Mouse (Mus musculus) midbrain, embryonic 14.5 days (tissue): ENCODE measurements around the gene Reep3. TPM values are rescaled to one million over a fixed set of nuclear protein-coding genes. Genes with fewer than 3 reads are reported as not detected.
"Not testable (repeated sequence)": the region's sequence is repeated elsewhere in the genome, so short reads cannot be mapped to it uniquely, and the experiment has no call there.

Experiments used
- ATAC-seq: fragments of 200-750 bp; cut with Nextera tagmentation; 2 replicates; pipeline ENCODE4 v1.8.0; 2017; ENCODE audit warnings: moderate number of reproducible peaks, moderate library complexity; ENCODE audit not compliant: low FRiP score, low TSS enrichment
- DNase-seq: peaks from one replicate; pipeline ENCODE4 v3.0.0-alpha.2; 2015
- H3K27ac ChIP-seq: fragments of 300-500 bp; sonication (generic); replicated peaks from 2 replicates; pipeline ENCODE4 v1.5.1; 2014; ENCODE audit warnings: mild to moderate bottlenecking, low read depth, low read length, moderate library complexity
- H3K27me3 ChIP-seq: fragments of 300-500 bp; sonication (generic); 2 replicates; pipeline ENCODE4 v1.6.1; 2014; ENCODE audit warnings: low read length, control low read depth, mixed read lengths; ENCODE audit not compliant: control insufficient read depth, insufficient read depth
- H3K36me3 ChIP-seq: fragments of 300-500 bp; sonication (generic); 2 replicates; pipeline ENCODE4 v1.6.1; 2014; ENCODE audit warnings: low read length, control low read depth; ENCODE audit not compliant: control insufficient read depth, insufficient read depth
- H3K4me1 ChIP-seq: fragments of 300-500 bp; sonication (generic); 2 replicates; pipeline ENCODE4 v1.6.1; 2014; ENCODE audit warnings: mild to moderate bottlenecking, antibody characterized with exemption, low read length, control low read depth; ENCODE audit not compliant: control insufficient read depth, insufficient read depth
- H3K4me2 ChIP-seq: fragments of 300-500 bp; sonication (generic); 2 replicates; pipeline ENCODE4 v1.6.1; 2014; ENCODE audit warnings: mild to moderate bottlenecking, low read length, moderate library complexity
- H3K4me3 ChIP-seq: fragments of 300-500 bp; sonication (generic); replicated peaks from 2 replicates; pipeline ENCODE4 v1.5.1; 2014; ENCODE audit warnings: low read depth, low read length
- H3K9ac ChIP-seq: fragments of 300-500 bp; sonication (generic); replicated peaks from 2 replicates; pipeline ENCODE4 v1.6.1; 2014; ENCODE audit warnings: mild to moderate bottlenecking, low read length, moderate library complexity
- H3K9me3 ChIP-seq: fragments of 300-500 bp; sonication (generic); 2 replicates; pipeline ENCODE4 v1.6.1; 2016; ENCODE audit warnings: low read length, control low read depth, mixed read lengths; ENCODE audit not compliant: control insufficient read depth
- WGBS: fragments of 180-500 bp; shearing (Covaris S2); extraction: QIAGEN DNeasy Blood & Tissue Kit; methylation state at CpG from one replicate; pipeline ENCODE4 v1.1.7; 2014; 5-methylcytosine and 5-hydroxymethylcytosine counted together
- polyA plus RNA-seq: library from polyadenylated mRNA; unstranded; fragments of >200 nt; fragmentation: Nextera tagmentation; extraction: Ambion mirVana; gene quantifications from 2 replicates; pipeline ENCODE4 v1.2.1, GENCODE M21; 2014

Gene Reep3
- polyA plus RNA-seq, 1 experiment from 2014 or later = 35.5 TPM

- H3K4me2 ChIP-seq = peak overlapping the region; percentile 53
- H3K4me1 ChIP-seq = peaks cover 25% of the 10 kb centered on the region
- H3K36me3 ChIP-seq = no peaks in the 10 kb centered on the region
- H3K27me3 ChIP-seq = no peaks in the 10 kb centered on the region
- H3K9ac ChIP-seq = peak overlapping the region; percentile 42; the same call in 1 of the 2 replicates
- WGBS = 14% methylated on average over 30 of the region's 30 CpGs
- ATAC-seq = peak; percentile 35; the same call in 1 of the 2 replicates
- no peaks in the 10 kb centered on the region for H3K9me3 ChIP-seq
- H3K27ac ChIP-seq = peak overlapping the region; percentile 75
- peak; percentile 61 for DNase-seq
- H3K4me3 ChIP-seq = peak overlapping the region; percentile 25
These were observed 94.3 kb downstream of the Reep3 start for GRCm38 (mm10) chr10:67002207-67003008.

DNA sequence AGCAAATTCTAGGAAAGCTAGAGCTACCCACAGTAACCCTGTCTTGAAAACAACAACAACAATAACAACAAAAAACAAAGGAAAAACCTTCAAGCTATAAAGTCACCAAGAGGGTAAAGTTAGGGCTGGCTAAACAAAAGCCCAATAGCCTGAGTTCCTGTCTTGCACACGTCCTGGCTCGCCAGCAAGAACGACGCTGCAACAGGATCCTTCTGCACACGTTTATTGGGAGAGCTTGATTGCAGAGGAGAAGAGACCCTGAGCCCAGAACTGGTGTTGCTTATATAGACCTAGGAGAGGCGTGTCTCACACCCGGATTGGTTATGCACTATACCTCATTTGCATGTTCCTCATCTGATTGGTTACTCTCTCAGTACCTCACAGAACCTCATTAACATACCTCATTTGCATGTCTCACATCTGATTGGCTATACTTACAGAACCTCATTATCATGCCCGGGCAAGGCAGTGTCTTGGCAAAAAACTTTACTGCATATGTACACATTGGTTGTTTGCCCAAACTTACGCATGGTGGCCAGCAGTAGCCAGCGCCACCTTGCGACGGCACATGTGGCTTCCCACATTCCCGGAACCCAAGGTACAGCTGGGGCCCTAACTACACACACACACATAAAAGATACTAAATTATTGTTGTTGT, 95.7 kb downstream of the Reep3 start:
- not testable (repeated sequence) for H3K4me3 ChIP-seq, H3K27me3 ChIP-seq, H3K9ac ChIP-seq, H3K4me2 ChIP-seq, ATAC-seq, DNase-seq, H3K36me3 ChIP-seq, H3K9me3 ChIP-seq, H3K27ac ChIP-seq
- WGBS = 92% methylated on average over 13 of the region's 13 CpGs
- peaks cover 25% of the 10 kb centered on the region for H3K4me1 ChIP-seq

- ATAC-seq = no peak
- Histone ChIP-seq H3K4me2 (no peak overlapping the region), H3K36me3 (no peaks in the 10 kb centered on the region), H3K27me3 (no peaks in the 10 kb centered on the region), H3K4me1 (peaks cover 25% of the 10 kb centered on the region), H3K27ac (no peak overlapping the region), H3K9ac (no peak overlapping the region), H3K9me3 (no peaks in the 10 kb centered on the region), H3K4me3 (no peak overlapping the region)
- WGBS = 91% methylated on average over 5 of the region's 5 CpGs
- no peak for DNase-seq
These were observed 96.6 kb downstream of the Reep3 start for GRCm38 (mm10) chr10:67000136-67000535.

DNA sequence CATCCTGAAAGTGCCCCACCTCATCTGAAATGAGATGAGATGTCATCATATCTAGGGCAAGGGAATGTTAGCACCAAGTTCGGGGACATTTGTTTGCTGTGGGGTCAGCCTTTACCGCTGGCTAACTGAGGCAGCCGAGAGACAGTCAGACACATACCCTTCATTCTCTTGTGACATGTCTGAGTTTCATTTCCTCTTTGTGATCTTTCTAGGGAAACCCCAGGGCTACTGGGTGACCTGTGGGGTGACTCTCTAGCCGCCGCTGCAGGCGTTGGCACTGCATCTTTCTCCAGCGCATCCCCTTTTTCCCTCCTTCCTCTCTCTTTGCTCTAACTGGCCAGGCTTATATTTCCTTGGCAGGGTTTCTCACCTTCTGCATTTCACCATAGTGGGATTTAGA, 98.0 kb downstream of the Reep3 start:
- H3K27ac ChIP-seq = no peak overlapping the region
- no peak for ATAC-seq
- no peaks in the 10 kb centered on the region for H3K36me3 ChIP-seq

DNA sequence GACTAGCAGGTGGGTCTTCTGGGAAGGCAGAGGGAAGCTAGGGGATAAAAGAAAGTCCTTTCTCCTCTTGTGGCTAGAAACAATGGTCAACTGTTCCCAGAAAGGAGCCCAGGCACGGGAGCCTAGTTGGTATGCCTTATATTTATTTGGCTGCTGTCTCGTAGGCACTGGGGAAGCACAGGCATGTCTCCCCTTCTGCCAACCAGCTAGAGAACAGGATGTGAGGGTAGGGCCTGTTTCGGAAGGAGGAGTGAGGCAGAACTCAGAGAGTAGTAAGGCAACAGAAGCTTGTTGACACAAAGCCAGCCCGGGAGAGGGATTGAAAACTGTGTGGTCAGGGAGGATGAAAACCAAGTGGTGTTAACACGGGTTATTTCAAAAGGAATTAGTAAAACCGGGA, 101.6 kb downstream of the Reep3 start:
- DNase-seq = no peak
- 68% methylated on average over 6 of the region's 6 CpGs for WGBS

More for the DNA sequence above, 98.0 kb downstream of the Reep3 start:
- Histone ChIP-seq H3K9me3 (no peaks in the 10 kb centered on the region), H3K9ac (no peak overlapping the region), H3K4me3 (no peak overlapping the region), H3K27me3 (no peaks in the 10 kb centered on the region), H3K4me2 (no peak overlapping the region), H3K4me1 (peaks cover 17% of the 10 kb centered on the region)
- no peak for DNase-seq
- WGBS = 95% methylated on average over 7 of the region's 7 CpGs

DNA sequence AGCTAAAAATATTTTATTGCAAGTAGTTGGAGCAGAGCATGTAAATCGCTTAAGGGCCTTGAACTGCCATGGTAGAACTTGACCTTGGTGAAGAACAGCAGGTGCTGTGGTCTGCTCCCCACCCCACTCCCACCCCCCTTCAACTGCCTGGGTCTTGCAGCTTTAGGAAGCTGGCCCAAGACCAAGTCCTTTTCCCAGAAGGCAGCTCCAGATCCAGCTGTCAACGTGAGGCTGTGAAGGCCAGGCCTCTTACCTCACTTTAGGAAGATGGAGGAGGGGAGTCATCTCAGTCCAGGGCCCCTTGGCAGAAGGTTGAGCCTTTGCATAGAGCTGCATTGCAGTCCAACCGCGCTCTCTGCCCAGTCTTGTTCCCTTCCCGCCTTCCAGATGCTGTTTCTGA, 102.3 kb downstream of the Reep3 start:
- ATAC-seq (no peak), DNase-seq (peak; percentile 25)
- 76% methylated on average over 5 of the region's 5 CpGs for WGBS
- H3K9ac ChIP-seq = no peak overlapping the region
- no peak overlapping the region for H3K4me3 ChIP-seq
- no peak overlapping the region for H3K4me2 ChIP-seq
- H3K27ac ChIP-seq = no peak overlapping the region
- no peaks in the 10 kb centered on the region for H3K27me3 ChIP-seq
- H3K9me3 ChIP-seq = 0 out of 2 replicates have a peak, but pooled peaks cover 4% of the 10 kb centered on the region
- no peaks in the 10 kb centered on the region for H3K4me1 ChIP-seq
- no peaks in the 10 kb centered on the region for H3K36me3 ChIP-seq

More for the DNA sequence above, 101.6 kb downstream of the Reep3 start:
- Histone ChIP-seq H3K27ac (no peak overlapping the region), H3K4me3 (no peak overlapping the region), H3K36me3 (no peaks in the 10 kb centered on the region), H3K27me3 (no peaks in the 10 kb centered on the region), H3K4me2 (no peak overlapping the region), H3K9me3 (no peaks in the 10 kb centered on the region), H3K9ac (no peak overlapping the region), H3K4me1 (no peaks in the 10 kb centered on the region)
- ATAC-seq = no peak

GRCm38 (mm10) chr10:66992591-66992990, 104.2 kb downstream of the Reep3 start:
- H3K27me3 ChIP-seq = no peaks in the 10 kb centered on the region
- DNase-seq (no peak), ATAC-seq (no peak)
- no peaks in the 10 kb centered on the region for H3K36me3 ChIP-seq
- no peak overlapping the region for H3K4me3 ChIP-seq
- H3K4me1 ChIP-seq = no peaks in the 10 kb centered on the region
- H3K9me3 ChIP-seq = 0 out of 2 replicates have a peak, but pooled peaks cover 4% of the 10 kb centered on the region
- no peak overlapping the region for H3K27ac ChIP-seq
- H3K9ac ChIP-seq = no peak overlapping the region
- WGBS = 78% methylated on average over 5 of the region's 5 CpGs
- no peak overlapping the region for H3K4me2 ChIP-seq

GRCm38 (mm10) chr10:66990506-66990905, 106.2 kb downstream of the Reep3 start:
- no peak overlapping the region for H3K27ac ChIP-seq
- no peaks in the 10 kb centered on the region for H3K4me1 ChIP-seq
- no peaks in the 10 kb centered on the region for H3K36me3 ChIP-seq
- 0 out of 2 replicates have a peak, but pooled peaks cover 4% of the 10 kb centered on the region for H3K9me3 ChIP-seq
- ATAC-seq (no peak), DNase-seq (no peak)
- no peak overlapping the region for H3K4me3 ChIP-seq
- H3K4me2 ChIP-seq = no peak overlapping the region
- no peaks in the 10 kb centered on the region for H3K27me3 ChIP-seq
- H3K9ac ChIP-seq = no peak overlapping the region
- 89% methylated on average over 3 of the region's 3 CpGs for WGBS
